In the genomic region with DNA sequence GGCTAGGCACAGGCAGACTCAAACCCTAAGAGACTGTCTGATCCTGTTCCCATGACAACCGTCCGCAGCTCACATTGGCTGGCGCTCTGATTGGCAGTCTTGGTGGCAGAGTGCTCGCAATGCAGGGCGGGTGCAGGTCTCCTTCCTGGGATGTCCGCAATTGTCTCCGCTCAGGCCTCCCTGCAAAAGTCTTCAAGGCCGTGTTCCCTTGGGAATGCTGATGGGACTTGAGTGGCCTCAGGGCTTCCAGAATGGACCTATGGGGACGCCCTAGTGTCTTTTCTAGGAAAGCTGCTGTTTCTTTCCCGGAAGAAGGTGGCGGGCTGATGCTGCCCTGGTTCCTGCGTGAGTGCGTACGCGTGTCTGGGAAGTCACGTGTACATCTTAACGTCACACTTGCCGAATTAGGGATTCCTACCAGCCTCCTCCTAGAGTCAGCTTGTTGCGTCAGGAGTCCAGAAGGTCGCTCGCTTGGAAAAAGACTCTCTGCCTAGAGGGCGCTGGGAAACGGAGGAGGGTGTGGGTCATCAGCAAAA, we compare ENCODE assay signal across 8 mouse cellular contexts.
DNase-seq lines count a peak whose midpoint lies in the region; ATAC-seq and TF ChIP-seq lines count a peak whose summit lies in the region.

No protein-coding gene starts in this region.

- peak; percentile 64 to 72 for DNase-seq in adrenal gland, adult 18-20 months (ENCODE audit: low spot score in 2 of 2)
- DNase-seq in gastrocnemius, postnatal 14 days, result peak; percentile 44
- DNase-seq in left cerebral cortex, adult 9 months (ENCODE audit: low spot score in 2 of 2), result peak; percentile 87 to 93
- DNase-seq in right cerebral cortex, adult 18-20 months, result peak; percentile 95
- DNase-seq in urinary bladder, postnatal 25 days (ENCODE audit: low spot score), result peak; percentile 58

- intact Hi-C loops in gastrocnemius, postnatal 14 days (cut with DNase I; ENCODE audit: low total_unique reads), result no loop called here

- H3K4me1 ChIP-seq in cortical plate, adult 2 months (ENCODE audit: control insufficient read depth, insufficient read depth, low read length), result peaks cover 2% of the 10 kb centered on the region

- TF ChIP-seq CTCF in cortical plate, adult 2 months (IDR thresholded peaks at IDR 0.05; ENCODE audit: extremely low read depth, insufficient read depth, low read length), result no peak

- peak; percentile 90 for ATAC-seq in inflammation-experienced regulatory T-cells, adult 6 months
- ATAC-seq in megakaryocyte, adult 5-6 weeks (ENCODE audit: poor library complexity, severe bottlenecking), result peak; percentile 88

- TF ChIP-seq POLR2A in cortical plate, adult 2 months (IDR thresholded peaks at IDR 0.05; ENCODE audit: extremely low read depth, insufficient read depth, low read length), result peak; percentile 71

- H3K27ac ChIP-seq in cortical plate, adult 2 months (ENCODE audit: insufficient read depth, low read length), result peak overlapping the region; percentile 32

- H3K4me3 ChIP-seq in cortical plate, adult 2 months (ENCODE audit: insufficient read depth, low read length), result peak overlapping the region; percentile 36

Comparison
In these comparisons a context has a peak if more than half of its experiments do, and no peak if none do; other contexts are left out.
1. Peak in every context shown above with its lines: DNase-seq, ATAC-seq, H3K4me3 ChIP-seq and H3K27ac ChIP-seq.
2. DNase-seq: peak in every context shown above with its lines; median percentile 95 in right cerebral cortex, adult 18-20 months; 90 in left cerebral cortex, adult 9 months; 68 in adrenal gland, adult 18-20 months; 58 in urinary bladder, postnatal 25 days; 44 in gastrocnemius, postnatal 14 days.